Mouse (Mus musculus) hindbrain, embryonic 13.5 days (tissue): Measurements from ENCODE around the gene Nisch. TPM values are rescaled to one million over a fixed set of nuclear protein-coding genes. Genes with fewer than 3 reads are reported as not detected.

Source experiments
- ATAC-seq: fragments of 200-750 bp; cut with Nextera tagmentation; 2 replicates; pipeline ENCODE4 v1.8.0; 2017; ENCODE audit warnings: moderate TSS enrichment; ENCODE audit not compliant: low FRiP score
- H3K27ac ChIP-seq: fragments of 300-500 bp; sonication (generic); 2 replicates; pipeline ENCODE4 v1.5.1; 2015; ENCODE audit warnings: inconsistent platforms, mild to moderate bottlenecking, moderate library complexity
- H3K27me3 ChIP-seq: fragments of 300-500 bp; sonication (generic); 2 replicates; pipeline ENCODE4 v1.6.1; 2015; ENCODE audit warnings: mild to moderate bottlenecking, inconsistent platforms
- H3K36me3 ChIP-seq: fragments of 300-500 bp; sonication (generic); 2 replicates; pipeline ENCODE4 v1.6.1; 2015; ENCODE audit warnings: mild to moderate bottlenecking, inconsistent platforms
- H3K4me1 ChIP-seq: fragments of 300-500 bp; sonication (generic); replicated peaks from 2 replicates; pipeline ENCODE4 v1.6.1; 2015; ENCODE audit warnings: inconsistent platforms
- H3K4me2 ChIP-seq: fragments of 300-500 bp; sonication (generic); 2 replicates; pipeline ENCODE4 v1.6.1; 2015; ENCODE audit warnings: inconsistent platforms, mild to moderate bottlenecking, moderate library complexity
- H3K4me3 ChIP-seq: fragments of 300-500 bp; sonication (generic); 2 replicates; pipeline ENCODE4 v1.5.1; 2015; ENCODE audit warnings: mild to moderate bottlenecking, inconsistent platforms
- H3K9ac ChIP-seq: fragments of 300-500 bp; sonication (generic); 2 replicates; pipeline ENCODE4 v1.6.1; 2015; ENCODE audit warnings: mild to moderate bottlenecking, inconsistent platforms
- H3K9me3 ChIP-seq: fragments of 300-500 bp; sonication (generic); 2 replicates; pipeline ENCODE4 v1.6.1; 2016; ENCODE audit warnings: inconsistent platforms
- WGBS: fragments of 180-500 bp; shearing (Covaris S2); methylation state at CpG from one replicate; pipeline ENCODE4 v1.1.7; 2015; 5-methylcytosine and 5-hydroxymethylcytosine counted together
- polyA plus RNA-seq: library from polyadenylated mRNA; unstranded; fragments of >200 nt; fragmentation: Nextera tagmentation; extraction: Ambion mirVana; gene quantifications from 2 replicates; pipeline ENCODE4 v1.2.1, GENCODE M21; 2015

Gene Nisch
- 315 and 334 TPM in 2 replicates for polyA plus RNA-seq

DNA sequence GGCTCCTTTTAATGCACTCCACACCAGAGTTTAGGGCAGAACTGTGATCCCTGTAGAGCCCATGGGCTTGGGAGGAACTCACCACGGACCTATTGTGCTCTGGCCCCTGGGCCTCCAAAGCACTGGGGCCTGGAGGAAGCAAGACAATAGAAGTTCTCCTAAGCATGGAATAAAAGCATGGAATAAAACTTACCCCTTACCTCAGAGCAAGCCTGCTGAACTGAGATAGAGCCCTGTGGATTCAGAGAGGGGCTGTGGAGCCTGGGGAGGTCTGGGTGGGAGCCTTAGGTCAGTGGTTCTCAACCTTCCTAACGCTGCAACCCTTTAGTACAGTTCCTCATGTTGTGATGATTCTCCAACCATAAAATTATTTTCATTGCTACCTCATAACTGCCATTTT is at the start of gene Nisch:
Gene Nisch (minus strand): TSS at position 101 of the 400 bp plus-strand sequence.
- H3K9ac ChIP-seq, result peak within 1 kb of the TSS; percentile 56
- H3K36me3 ChIP-seq, result no peaks in the 10 kb centered on the region
- WGBS, result 65% methylated on average over 2 of the region's 2 CpGs
- peaks cover 16% of the 10 kb centered on the region for H3K4me1 ChIP-seq
- H3K27me3 ChIP-seq, result peaks cover 6% of the 10 kb centered on the region; the same call in 1 of the 2 replicates
- 0 out of 2 replicates have a peak within 1 kb of the TSS, but pooled peaks have one; percentile 26 for H3K27ac ChIP-seq
- H3K4me2 ChIP-seq, result peak within 1 kb of the TSS; percentile 20; the same call in 1 of the 2 replicates
- ATAC-seq, result no peak
- H3K4me3 ChIP-seq, result no peak within 1 kb of the TSS
- no peaks in the 10 kb centered on the region for H3K9me3 ChIP-seq

DNA sequence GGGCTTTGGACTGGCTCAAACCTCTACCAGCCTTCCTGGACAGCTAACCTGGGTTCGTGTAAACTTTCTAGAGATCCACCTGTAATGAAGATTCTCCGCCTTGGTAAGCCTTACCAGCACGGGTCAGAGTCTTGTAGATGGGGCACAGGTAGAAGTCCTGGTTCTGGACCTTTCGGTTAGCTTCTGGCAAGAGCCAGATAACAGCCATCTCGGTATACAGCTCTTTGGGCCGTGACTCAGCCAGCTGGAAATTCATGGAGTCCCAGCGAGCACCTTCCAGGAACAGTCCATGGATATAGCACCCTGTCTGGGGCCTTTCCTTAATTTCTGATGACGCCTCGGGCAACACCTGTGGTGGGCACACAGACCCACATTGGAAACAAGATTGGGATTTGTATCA is 44.2 kb upstream of the Nisch start:
- WGBS, result 96% methylated on average over 9 of the region's 9 CpGs
- peaks cover 79% of the 10 kb centered on the region for H3K36me3 ChIP-seq
- no peaks in the 10 kb centered on the region for H3K27me3 ChIP-seq
- H3K4me1 ChIP-seq, result no peaks in the 10 kb centered on the region
- no peak for ATAC-seq
- H3K27ac ChIP-seq, result no peak overlapping the region
- H3K9me3 ChIP-seq, result no peaks in the 10 kb centered on the region
- no peak overlapping the region for H3K4me3 ChIP-seq
- H3K9ac ChIP-seq, result no peak overlapping the region
- no peak overlapping the region for H3K4me2 ChIP-seq

DNA sequence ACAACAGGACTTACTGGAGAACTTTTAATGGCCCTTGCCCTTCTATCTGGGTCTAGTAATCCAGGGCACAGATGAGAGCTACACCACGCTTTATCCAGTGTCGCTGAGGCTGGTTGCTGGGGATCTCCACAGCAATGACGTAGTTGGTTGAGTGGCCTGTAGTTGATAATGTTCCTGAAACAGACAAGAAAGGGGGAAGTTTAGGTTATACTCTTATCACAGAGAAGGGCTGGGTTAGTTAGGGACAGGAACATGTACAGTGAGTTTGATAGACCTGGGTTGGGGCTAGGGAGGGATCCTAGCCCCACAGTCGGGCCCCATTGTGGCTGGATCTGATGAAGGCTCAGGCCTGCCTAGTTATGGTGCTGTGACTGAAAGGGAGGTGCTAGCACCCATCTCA is 43.6 kb upstream of the Nisch start:
- H3K9me3 ChIP-seq, result no peaks in the 10 kb centered on the region
- H3K9ac ChIP-seq, result no peak overlapping the region
- H3K27ac ChIP-seq, result no peak overlapping the region
- H3K4me1 ChIP-seq, result no peaks in the 10 kb centered on the region
- H3K36me3 ChIP-seq, result peaks cover 84% of the 10 kb centered on the region
- over 99% methylated on average over 4 of the region's 4 CpGs for WGBS
- no peak overlapping the region for H3K4me3 ChIP-seq
- H3K27me3 ChIP-seq, result no peaks in the 10 kb centered on the region
- no peak overlapping the region for H3K4me2 ChIP-seq
- ATAC-seq, result no peak

DNA sequence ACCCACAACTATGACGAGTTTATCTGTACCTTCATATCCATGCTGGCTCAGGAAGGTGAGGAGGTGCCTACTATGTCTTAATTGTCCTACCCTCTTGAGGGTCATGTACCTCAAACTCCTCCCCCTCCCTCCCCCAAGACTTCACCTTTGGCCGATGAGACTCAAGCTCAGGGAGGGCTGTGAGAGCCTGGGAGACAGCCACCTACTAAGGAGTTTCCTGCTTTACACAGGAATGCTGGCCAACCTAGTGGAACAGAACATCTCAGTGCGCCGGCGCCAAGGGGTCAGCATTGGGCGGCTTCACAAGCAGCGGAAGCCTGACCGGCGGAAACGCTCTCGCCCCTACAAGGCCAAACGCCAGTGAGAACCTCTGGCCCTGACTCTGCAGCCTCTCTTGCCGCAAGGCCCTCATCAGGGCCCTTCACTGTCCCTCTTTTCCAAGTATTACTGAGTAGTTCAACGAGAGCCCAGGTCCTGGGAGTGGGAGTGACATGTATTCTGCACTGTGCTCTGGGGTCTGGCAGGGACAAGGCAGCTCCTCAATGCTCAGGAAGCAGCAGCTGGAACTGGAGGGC is 41.8 kb upstream of the Nisch start:
- Histone ChIP-seq H3K27ac (no peak overlapping the region), H3K4me2 (no peak overlapping the region), H3K27me3 (no peaks in the 10 kb centered on the region), H3K4me1 (0 out of 2 replicates have a peak, but pooled peaks cover 3% of the 10 kb centered on the region), H3K4me3 (no peak overlapping the region), H3K9me3 (no peaks in the 10 kb centered on the region), H3K9ac (no peak overlapping the region), H3K36me3 (peaks cover 98% of the 10 kb centered on the region)
- ATAC-seq, result no peak
- WGBS, result 95% methylated on average over 14 of the region's 14 CpGs

DNA sequence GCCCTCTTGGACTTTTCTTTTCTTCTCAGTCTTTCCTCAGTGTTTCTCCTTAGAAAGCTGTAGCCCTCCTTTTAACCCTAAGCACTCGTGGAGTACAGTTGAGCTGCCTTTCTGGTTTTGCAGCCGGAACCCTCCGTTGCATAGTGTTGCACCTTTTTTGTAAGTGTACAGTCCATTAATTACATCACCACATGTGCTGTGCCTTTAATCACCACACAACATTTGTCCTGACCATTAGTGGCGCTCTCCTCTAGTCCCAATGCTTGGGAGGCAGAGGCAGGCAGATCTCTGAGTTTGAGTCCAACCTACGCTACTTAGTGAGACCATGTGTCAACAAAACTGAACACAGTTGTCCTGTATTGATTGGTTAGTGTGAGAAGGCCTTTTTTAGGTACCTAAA is 35.3 kb upstream of the Nisch start:
- ATAC-seq, result 0 out of 2 replicates have a peak, but pooled peaks have one; percentile 2
- H3K9me3 ChIP-seq, result no peaks in the 10 kb centered on the region
- H3K9ac ChIP-seq, result peak overlapping the region; percentile 100
- H3K4me2 ChIP-seq, result peak overlapping the region; percentile 72
- WGBS, result 90% methylated on average over 5 of the region's 5 CpGs
- no peaks in the 10 kb centered on the region for H3K27me3 ChIP-seq
- H3K27ac ChIP-seq, result no peak overlapping the region
- peaks cover 46% of the 10 kb centered on the region for H3K36me3 ChIP-seq
- H3K4me1 ChIP-seq, result peaks cover 24% of the 10 kb centered on the region
- H3K4me3 ChIP-seq, result peak overlapping the region; percentile 99

GRCm38 (mm10) chr14:31251626-31252025 is 34.9 kb upstream of the Nisch start:
- H3K4me2 ChIP-seq, result peak overlapping the region; percentile 72
- 1% methylated on average over 18 of the region's 18 CpGs for WGBS

DNA sequence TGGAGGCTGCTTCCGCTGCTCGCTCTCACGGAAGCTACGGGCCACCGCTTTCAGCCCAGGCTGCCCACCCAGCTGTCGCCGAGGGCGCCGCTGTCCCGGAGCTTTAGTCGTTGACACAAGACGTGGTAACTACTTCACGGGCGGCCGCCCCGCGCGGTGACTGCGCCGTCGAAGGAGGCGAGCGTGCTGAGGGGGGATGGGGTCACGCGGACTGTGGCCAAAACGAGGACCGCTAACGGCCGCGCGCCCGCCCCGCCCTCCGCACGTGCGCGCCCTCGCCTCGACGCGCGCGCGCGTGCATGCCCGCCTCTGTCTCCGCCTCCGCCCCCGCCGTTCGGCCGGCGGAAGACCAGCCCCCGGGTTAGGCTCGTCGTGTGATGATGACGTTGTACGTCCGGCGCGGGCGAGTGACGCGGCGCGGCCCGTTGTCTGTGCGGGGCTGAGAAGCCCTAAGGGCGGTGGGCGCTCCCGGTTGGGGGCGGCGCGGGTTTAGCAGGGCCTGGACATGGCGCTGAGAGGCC is 34.4 kb upstream of the Nisch start, which contains the start of the genes Phf7 and Bap1:
Gene Phf7 (minus strand): TSS at position 234 of the 521 bp plus-strand sequence.
Gene Bap1 (plus strand): TSS at position 367 of the 521 bp plus-strand sequence.
- Histone ChIP-seq H3K9me3 (no peaks in the 10 kb centered on the region), H3K36me3 (peaks cover 36% of the 10 kb centered on the region), H3K27me3 (no peaks in the 10 kb centered on the region), H3K9ac (peak within 1 kb of the TSS; percentile 100), H3K27ac (peak within 1 kb of the TSS; percentile 96), H3K4me1 (peaks cover 24% of the 10 kb centered on the region), H3K4me2 (peak within 1 kb of the TSS; percentile 72), H3K4me3 (peak within 1 kb of the TSS; percentile 99)
- WGBS, result under 1% methylated on average over 75 of the region's 75 CpGs
- peak; percentile 90 for ATAC-seq

More at GRCm38 (mm10) chr14:31251626-31252025, 34.9 kb upstream of the Nisch start:
- peak overlapping the region; percentile 84 for H3K27ac ChIP-seq
- H3K27me3 ChIP-seq, result no peaks in the 10 kb centered on the region
- H3K9ac ChIP-seq, result peak overlapping the region; percentile 100
- H3K36me3 ChIP-seq, result peaks cover 41% of the 10 kb centered on the region
- H3K4me1 ChIP-seq, result peaks cover 24% of the 10 kb centered on the region
- H3K9me3 ChIP-seq, result no peaks in the 10 kb centered on the region
- peak; percentile 72 for ATAC-seq
- H3K4me3 ChIP-seq, result peak overlapping the region; percentile 99

DNA sequence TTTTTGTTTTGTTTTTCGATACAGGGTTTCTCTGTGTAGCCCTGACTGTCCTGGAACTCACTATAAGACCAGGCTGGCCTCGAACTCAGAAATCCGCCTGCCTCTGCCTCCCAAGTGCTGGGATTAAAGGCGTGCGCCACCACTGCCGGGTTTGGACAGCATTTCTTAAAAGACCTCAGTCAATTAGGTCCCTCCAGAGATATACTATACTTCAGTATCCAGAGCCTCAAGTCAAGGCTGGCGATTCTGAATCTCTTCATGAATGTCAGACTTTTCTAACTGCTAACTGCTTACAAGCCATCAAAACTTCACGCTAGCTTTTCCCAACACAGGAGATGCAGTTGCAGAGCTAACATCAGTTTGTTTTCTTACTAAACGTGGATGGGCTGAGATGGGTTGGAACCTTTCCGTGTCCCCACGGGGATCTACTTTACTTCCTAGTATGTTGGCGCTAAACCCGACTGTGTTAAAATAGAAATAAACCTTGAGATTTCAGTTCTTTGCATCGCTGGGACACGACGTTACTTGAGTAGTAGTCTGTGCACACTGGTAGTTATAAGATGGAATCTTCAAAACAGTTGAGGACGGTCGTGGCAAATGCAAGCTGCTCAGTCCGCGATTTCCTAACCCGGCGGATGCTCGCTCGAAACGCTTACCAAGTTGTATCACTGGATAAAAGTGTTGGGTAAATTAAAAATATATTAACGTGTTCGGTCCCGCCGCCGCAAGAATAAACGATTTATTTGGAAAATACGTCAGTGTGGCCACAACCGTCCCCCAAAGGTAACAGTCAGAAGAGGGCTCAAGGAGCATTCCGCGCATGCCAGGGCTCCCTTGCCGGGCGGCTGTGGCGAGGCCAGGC is 33.7 kb upstream of the Nisch start:
- WGBS, result 22% methylated on average over 38 of the region's 38 CpGs
- Histone ChIP-seq H3K4me3 (peak overlapping the region; percentile 99), H3K9ac (peak overlapping the region; percentile 100), H3K4me2 (peak overlapping the region; percentile 57), H3K27ac (peak overlapping the region; percentile 96), H3K9me3 (no peaks in the 10 kb centered on the region), H3K4me1 (peaks cover 24% of the 10 kb centered on the region), H3K36me3 (peaks cover 29% of the 10 kb centered on the region), H3K27me3 (no peaks in the 10 kb centered on the region)
- peak; percentile 87; the same call in 1 of the 2 replicates for ATAC-seq

DNA sequence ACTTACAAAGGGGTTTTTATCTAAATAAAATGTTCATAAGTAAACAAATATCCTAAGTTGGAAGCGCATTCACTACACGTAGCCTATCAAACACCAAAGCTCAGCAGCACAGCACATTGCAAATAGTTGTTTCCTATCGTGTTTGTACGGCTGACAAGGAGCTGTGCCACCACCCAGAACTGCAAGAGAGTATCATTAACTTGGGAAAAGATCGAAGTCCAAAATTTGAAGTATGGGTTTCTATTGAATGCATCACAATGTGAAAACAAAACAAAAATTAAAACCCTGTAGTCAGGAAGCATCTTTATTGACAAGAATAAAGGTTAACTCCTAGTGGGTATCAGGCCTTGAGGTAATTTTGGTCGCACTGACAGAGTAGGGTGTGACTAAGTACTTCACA is 31.6 kb upstream of the Nisch start:
- no peak overlapping the region for H3K9ac ChIP-seq
- no peak overlapping the region for H3K27ac ChIP-seq
- H3K4me3 ChIP-seq, result no peak overlapping the region
- H3K4me1 ChIP-seq, result peaks cover 21% of the 10 kb centered on the region
- H3K4me2 ChIP-seq, result no peak overlapping the region
- 93% methylated on average over 6 of the region's 6 CpGs for WGBS
- no peak for ATAC-seq
- no peaks in the 10 kb centered on the region for H3K27me3 ChIP-seq
- no peaks in the 10 kb centered on the region for H3K9me3 ChIP-seq
- peaks cover 9% of the 10 kb centered on the region for H3K36me3 ChIP-seq

DNA sequence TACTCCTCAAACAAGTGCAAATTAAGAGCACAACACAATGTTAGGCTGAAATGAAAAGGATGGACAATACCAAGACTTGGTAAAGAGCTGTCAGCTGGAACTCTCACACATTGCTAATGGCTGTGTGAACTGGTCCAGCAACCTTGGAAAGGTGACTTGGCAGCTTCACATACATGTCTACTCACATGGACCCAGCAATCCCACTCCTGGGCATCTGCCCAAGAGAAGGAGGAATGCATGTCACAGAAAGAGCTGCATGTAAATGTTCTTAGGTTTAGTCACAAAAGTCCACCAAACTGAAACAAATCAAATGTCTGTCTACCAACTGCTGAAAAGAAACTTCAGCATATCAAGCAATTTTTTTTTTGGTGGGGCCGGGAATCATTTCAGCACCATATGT is 29.2 kb upstream of the Nisch start:
- ATAC-seq, result no peak
- Histone ChIP-seq H3K4me1 (peaks cover 9% of the 10 kb centered on the region), H3K4me2 (no peak overlapping the region), H3K36me3 (no peaks in the 10 kb centered on the region), H3K9ac (no peak overlapping the region), H3K27ac (no peak overlapping the region), H3K9me3 (no peaks in the 10 kb centered on the region), H3K27me3 (no peaks in the 10 kb centered on the region), H3K4me3 (no peak overlapping the region)
- 90% methylated on average over 1 of the region's 1 CpGs for WGBS

- WGBS, result 82% methylated on average over 1 of the region's 1 CpGs
- no peaks in the 10 kb centered on the region for H3K27me3 ChIP-seq
- H3K4me3 ChIP-seq, result no peak overlapping the region
- no peak overlapping the region for H3K9ac ChIP-seq
- H3K36me3 ChIP-seq, result 0 out of 2 replicates have a peak, but pooled peaks cover under 1% of the 10 kb centered on the region
- no peaks in the 10 kb centered on the region for H3K9me3 ChIP-seq
- no peak overlapping the region for H3K4me2 ChIP-seq
- no peak for ATAC-seq
- H3K4me1 ChIP-seq, result no peaks in the 10 kb centered on the region; the same call in 1 of the 2 replicates
- H3K27ac ChIP-seq, result no peak overlapping the region
Observed at GRCm38 (mm10) chr14:31244777-31245176, 28.0 kb upstream of the Nisch start.

- H3K36me3 ChIP-seq, result peaks cover 17% of the 10 kb centered on the region; the same call in 1 of the 2 replicates
- no peak for ATAC-seq
- H3K4me1 ChIP-seq, result no peaks in the 10 kb centered on the region
- WGBS, result 79% methylated on average over 3 of the region's 3 CpGs
- H3K9me3 ChIP-seq, result no peaks in the 10 kb centered on the region
- H3K27me3 ChIP-seq, result no peaks in the 10 kb centered on the region
- H3K9ac ChIP-seq, result no peak overlapping the region
- H3K4me3 ChIP-seq, result no peak overlapping the region
- H3K4me2 ChIP-seq, result no peak overlapping the region
- H3K27ac ChIP-seq, result no peak overlapping the region
Observed at GRCm38 (mm10) chr14:31240528-31240927, 23.8 kb upstream of the Nisch start.
